Mouse (Mus musculus): ENCODE data around the gene D630045J12Rik.

D630045J12Rik gene

DNA sequence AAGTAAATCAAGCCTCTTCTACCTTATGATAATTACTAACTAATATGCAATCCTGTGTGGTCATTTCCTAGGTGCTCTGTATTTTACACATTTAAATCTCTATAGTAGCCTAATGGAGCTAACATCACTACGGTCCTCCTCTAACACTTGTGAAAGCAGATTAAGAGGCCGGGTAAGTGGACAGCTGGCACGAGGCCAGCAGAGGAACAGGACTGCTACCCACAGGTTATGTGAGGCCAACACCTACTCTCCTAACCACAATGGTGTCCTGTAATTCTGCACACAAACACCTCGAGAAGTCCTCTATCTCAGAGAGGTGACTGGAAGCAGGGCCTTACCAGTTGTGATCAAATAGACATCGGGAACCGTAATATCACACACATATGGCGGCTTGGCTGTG, 59.8 kb downstream of the D630045J12Rik start:
- no peak for DNase-seq (ENCODE audit: low spot score in 2 of 2)

DNA sequence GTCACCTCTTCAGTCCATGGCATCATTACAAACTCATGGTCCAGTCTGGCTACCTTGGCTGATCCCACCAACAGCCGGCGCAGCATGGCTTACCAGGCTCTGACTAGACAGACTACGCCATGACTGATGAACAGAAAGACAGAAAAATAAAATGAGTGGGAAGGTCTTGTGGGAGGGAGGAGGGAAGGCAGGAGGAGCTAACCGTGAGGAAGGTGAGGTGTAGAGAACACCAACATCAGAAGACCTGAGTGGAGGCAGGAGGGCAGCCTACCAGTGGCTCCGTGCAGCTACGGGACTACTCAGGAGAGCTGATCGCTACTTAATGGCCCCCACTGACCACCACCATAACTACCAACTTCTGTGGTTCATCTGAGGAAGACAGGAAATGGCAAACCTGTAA, 60.9 kb downstream of the D630045J12Rik start:
- DNase-seq (ENCODE audit: low spot score in 2 of 2): no peak

- DNase-seq (ENCODE audit: low spot score in 2 of 2): no peak
These were observed 67.4 kb downstream of the D630045J12Rik start for GRCm38 (mm10) chr6:38186312-38186950.

- DNase-seq (ENCODE audit: low spot score in 2 of 2): no peak
These were observed 69.0 kb downstream of the D630045J12Rik start for GRCm38 (mm10) chr6:38184791-38185190.

DNA sequence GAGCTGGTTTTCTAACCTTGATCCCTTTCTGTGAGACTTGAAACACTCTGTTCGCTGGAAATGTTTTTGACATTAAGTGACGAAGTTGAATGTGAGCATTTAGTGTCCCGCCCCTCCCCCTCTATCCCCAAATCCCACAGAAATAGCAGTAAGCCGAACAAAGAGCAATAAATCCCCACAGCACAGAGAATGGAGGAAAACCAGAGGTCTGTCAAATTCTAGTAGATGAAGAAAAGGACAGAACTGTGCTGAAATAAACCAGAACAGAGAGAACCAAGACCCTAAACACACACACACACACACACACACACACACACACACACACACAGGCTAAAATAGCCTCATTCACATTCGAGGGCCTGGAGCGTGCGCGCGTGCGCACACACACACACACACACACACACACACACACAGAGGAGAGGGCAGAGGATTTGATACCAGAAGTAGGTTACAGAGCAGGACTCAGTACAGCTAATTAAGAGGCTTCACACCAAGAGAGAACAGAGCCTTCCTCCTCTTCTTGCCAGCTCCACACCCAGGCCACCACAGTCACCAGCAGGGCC, 72.0 kb downstream of the D630045J12Rik start:
- DNase-seq (ENCODE audit: low spot score in 2 of 2): no peak

DNA sequence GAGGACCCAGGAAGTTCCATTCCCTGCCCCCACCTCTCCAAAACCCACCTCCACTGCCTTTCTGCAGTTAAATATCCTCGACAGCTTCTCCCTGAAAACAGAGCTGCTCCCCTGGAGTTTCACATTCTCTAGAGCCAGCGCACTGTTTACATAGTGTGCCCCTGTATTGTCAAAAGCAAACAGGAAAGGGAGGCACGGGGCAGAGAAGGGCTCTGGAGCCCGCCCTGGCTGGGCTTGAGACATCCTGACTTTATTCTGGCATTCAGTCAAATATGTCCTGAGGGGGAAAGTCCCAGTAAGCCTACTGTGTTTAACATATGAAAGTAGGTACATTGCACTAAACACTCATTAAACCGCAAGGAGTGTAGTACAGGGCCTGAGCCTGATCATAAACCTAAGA, 73.1 kb downstream of the D630045J12Rik start:
- no peak for DNase-seq (ENCODE audit: low spot score in 2 of 2)

DNA sequence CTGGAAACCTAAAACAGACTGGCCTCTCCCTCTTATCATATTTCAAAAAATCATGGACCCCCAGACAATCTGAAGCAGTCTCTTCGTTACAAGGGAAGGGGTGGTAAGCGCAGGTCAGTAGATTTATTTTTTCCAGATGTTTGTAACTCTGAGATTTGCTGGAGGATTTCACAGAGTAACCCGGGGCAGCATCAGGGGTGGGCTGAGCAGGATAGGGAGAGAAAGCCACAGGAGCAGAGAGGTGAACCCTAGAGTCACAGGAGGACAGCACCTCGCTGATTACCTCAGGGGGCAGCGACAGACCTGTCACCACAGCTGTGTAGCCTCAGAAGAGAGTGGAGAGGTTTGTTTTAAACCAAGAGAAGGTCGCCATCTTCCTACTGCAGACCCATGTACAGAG, 88.4 kb downstream of the D630045J12Rik start:
- no peak for DNase-seq (ENCODE audit: low spot score in 2 of 2)

- no peak for DNase-seq (ENCODE audit: low spot score in 2 of 2)
These were observed 89.1 kb downstream of the D630045J12Rik start for GRCm38 (mm10) chr6:38164705-38165104.

DNA sequence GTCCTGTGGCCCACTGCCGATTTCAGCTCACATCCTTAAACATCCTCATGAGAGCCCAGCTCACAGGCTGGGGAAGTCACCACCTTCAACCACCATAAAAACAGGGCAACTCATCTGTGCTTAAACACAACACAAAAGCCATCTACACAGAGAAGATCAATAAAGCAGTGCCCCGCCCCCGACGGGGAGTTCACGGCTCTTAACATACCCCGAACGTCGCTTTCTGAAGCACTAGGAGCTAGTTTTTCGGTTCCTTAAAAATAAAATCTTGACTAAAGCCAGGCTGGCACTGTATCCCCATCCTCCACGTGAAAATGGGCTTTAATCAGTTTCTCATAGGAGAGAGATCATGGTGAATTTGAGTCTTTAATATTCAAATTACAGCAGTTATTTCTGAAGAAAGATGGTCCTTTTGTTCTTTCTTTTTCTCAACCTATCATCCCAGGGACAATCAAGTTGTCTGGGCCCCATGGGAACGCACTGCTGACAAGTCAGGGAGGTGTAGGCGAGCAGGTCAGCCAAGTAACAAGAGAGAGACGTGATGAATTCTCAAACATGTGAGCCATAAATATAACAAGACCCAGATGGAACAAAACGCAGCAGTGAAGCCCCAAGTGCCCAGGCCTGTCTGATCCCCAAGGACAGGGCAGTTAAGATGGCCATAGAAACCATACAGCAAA, 90.8 kb downstream of the D630045J12Rik start:
- no peak for DNase-seq (ENCODE audit: low spot score in 2 of 2)

DNA sequence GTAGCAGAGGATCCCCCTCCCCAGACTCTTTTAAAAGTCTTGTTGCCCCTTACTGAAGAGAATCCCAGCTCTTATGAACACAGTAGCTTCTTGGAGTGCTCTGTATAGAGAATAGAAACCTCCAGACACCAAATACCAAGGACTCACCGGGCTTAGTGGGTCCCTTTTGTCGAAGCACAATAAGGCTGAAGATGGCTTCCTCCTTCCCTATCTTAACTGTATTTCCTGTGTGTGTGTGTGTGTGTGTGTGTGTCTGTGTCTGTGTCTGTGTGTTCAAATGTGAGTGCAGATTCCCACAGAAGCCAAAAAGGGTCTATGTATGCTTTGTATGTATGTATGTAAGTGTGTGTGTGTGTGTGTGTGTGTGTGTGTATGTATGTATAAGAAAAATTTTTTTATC, 93.3 kb downstream of the D630045J12Rik start:
- DNase-seq (ENCODE audit: low spot score in 2 of 2): no peak

- DNase-seq (ENCODE audit: low spot score in 2 of 2): peak; percentile 48 to 69
These were observed 93.7 kb downstream of the D630045J12Rik start for GRCm38 (mm10) chr6:38160102-38160501.

DNA sequence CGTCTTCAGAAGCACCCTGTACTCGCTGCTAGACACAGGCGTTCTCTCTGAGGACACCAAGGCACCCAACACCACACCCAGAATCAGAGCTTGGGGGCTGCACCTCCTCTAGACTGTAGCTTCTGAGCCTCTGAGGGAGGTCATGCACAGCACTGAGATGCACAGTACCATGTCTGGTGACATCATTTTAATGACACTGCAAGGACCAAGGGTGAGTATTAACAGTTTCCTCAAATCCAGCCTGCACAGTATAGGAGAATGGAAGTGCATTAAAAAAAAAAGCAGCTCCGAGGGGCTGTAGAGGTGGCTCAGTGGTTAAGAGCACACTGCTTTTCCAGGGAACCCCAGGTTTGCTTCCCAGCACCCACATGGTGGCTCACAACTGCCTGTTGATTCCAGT, 94.2 kb downstream of the D630045J12Rik start:
- DNase-seq (ENCODE audit: low spot score in 2 of 2): no peak

DNA sequence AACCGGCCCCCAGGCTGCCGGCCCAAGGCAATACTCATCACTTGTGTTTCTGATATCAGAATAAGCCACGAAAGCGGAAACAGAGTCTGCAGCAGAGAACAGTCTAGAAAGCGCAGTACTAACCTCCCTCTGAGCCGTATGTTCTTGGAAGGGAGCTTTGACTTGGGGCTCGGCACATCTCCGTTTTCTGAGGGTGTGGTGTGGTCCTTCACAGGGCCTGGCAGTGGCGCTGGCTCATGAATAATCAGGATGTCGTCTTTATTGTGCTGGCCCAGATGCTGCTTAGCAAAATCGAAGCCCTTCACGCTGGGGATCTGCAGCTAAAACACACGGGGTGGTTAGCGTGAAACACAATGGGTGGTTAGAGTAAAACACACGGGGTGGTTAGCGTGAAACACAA, 95.9 kb downstream of the D630045J12Rik start:
- DNase-seq (ENCODE audit: low spot score in 2 of 2): no peak

- DNase-seq (ENCODE audit: low spot score in 2 of 2): no peak
These were observed 97.6 kb downstream of the D630045J12Rik start for GRCm38 (mm10) chr6:38156204-38156603.

GRCm38 (mm10) chr6:38152305-38152704, 101.5 kb downstream of the D630045J12Rik start:
- DNase-seq (ENCODE audit: low spot score in 2 of 2): no peak

DNA sequence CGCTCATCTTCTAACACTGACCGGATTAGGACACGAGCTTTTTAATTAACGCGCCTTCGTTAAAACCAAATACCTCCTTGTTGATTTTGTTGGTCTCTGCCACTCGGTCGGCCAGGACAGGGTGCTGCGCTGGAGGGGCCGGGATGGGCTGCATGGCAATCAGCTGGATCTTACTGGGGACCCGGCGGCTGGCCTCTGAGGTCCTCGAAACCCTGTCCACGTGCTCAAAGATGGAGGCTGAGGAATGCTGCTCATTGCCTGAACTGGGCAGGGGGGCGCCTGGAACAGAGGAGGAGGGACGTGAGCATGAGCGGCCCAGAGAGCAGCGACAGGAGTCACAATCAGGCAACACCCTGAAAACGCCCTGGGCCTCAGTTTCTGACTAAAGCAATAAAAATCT, 104.3 kb downstream of the D630045J12Rik start:
- DNase-seq (ENCODE audit: low spot score in 2 of 2): no peak

DNA sequence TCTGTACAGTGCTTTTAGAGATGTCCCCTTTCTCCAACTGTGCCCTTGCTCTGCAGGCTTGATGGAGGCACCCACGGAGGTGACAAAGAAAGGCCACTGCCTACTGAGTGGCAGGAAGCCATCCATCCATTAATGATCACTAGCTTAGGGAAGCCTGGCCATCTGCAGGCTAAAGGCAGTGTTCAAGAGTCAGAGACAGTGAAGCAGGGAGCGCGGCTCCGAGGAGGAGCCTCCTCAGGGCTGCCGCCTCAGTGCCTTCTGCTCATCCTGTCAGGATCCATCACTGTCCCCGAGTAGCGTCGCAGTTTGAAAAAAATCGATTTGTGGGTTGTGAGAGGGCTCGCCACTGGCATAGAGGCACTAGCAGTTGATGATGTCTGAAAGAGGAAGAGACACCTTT, 105.2 kb downstream of the D630045J12Rik start:
- DNase-seq (ENCODE audit: low spot score in 2 of 2): no peak

- no peak for DNase-seq (ENCODE audit: low spot score in 2 of 2)
These were observed 106.5 kb downstream of the D630045J12Rik start for GRCm38 (mm10) chr6:38147301-38147700.

DNA sequence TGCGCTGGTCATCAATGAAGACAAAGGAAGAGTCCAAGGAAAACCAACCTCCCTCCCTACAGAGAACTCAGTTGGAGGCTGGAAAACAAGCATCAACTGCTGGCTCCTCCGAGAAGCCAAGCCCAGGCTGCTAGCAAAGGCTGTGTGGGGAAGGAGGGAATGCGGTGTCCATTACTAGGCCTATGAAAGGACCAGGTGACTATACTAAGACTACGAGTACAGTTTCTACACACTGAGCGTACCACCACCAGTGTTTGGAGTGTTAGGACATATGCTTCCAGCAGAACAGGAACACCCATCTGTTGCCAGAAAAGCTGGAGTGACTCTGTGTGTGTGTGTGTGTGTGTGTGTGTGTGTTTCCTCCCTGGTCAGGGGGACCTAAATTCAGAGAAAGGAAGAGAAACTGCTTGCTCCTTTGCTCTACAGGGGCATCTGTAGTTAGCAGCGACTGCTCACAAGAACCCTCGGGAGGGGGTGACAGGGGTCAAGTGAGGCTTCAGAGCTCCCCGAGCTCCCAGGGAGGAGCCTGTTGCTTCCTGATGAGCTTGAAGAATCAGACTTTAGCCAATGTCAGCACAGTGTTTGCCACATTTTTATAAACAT, 108.2 kb downstream of the D630045J12Rik start:
- DNase-seq (ENCODE audit: low spot score in 2 of 2): no peak

- DNase-seq (ENCODE audit: low spot score in 2 of 2): no peak
These were observed 109.4 kb downstream of the D630045J12Rik start for GRCm38 (mm10) chr6:38144161-38144998.

DNA sequence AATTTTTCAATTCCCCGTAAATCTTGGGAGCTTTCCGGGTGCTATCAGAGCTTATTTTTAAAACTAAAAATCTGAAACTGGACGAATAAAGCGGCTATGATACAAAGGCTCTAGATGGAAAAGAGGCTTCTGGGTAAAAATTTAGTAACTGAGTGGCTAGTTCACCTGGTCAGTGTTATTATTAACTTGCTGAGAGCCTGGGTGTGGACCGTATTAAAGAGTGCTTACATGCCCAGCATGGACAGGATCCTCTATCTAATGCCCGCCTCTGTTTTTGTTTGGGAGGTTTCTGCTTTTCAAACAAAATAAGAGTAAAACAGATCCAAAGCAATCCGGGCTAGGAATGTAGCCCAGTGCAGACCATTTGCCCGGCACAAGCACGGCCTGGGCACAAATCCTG, 113.4 kb downstream of the D630045J12Rik start:
- no peak for DNase-seq (ENCODE audit: low spot score in 2 of 2)

- DNase-seq (ENCODE audit: low spot score in 2 of 2): no peak
These were observed 114.7 kb downstream of the D630045J12Rik start for GRCm38 (mm10) chr6:38139086-38139485.

Data from spleen, postnatal 36 days (tissue).